Mouse (Mus musculus) liver, embryonic 11.5 days (tissue): Measurements from ENCODE around the gene Il17re. TPM values are rescaled to one million over a fixed set of nuclear protein-coding genes. Genes with fewer than 3 reads are reported as not detected.

Experiments
- ATAC-seq: fragments of 200-750 bp; cut with Nextera tagmentation; replicated peaks from 2 replicates; pipeline ENCODE4 v1.8.0; 2017; ENCODE audit warnings: moderate number of reproducible peaks, mild to moderate bottlenecking, moderate TSS enrichment, moderate library complexity; ENCODE audit not compliant: low FRiP score
- DNase-seq: peaks from one replicate; pipeline ENCODE4 v3.0.0-alpha.2; 2017; ENCODE audit warnings: low spot score
- H3K27ac ChIP-seq: fragments of 300-500 bp; sonication (generic); 2 replicates; pipeline ENCODE4 v1.5.1; 2014; ENCODE audit warnings: mild to moderate bottlenecking, low read depth, low read length, control low read depth
- H3K27me3 ChIP-seq: fragments of 300-500 bp; sonication (generic); replicated peaks from 2 replicates; pipeline ENCODE4 v1.6.1; 2014; ENCODE audit warnings: low read length, mixed read lengths; ENCODE audit not compliant: control insufficient read depth, insufficient read depth
- H3K36me3 ChIP-seq: fragments of 300-500 bp; sonication (generic); 2 replicates; pipeline ENCODE4 v1.6.1; 2014; ENCODE audit warnings: mild to moderate bottlenecking, low read length, moderate library complexity, mixed read lengths; ENCODE audit not compliant: control insufficient read depth, insufficient read depth
- H3K4me1 ChIP-seq: fragments of 300-500 bp; sonication (generic); replicated peaks from 2 replicates; pipeline ENCODE4 v1.6.1; 2014; ENCODE audit warnings: low read length, mixed read lengths; ENCODE audit not compliant: control insufficient read depth, insufficient read depth
- H3K4me2 ChIP-seq: fragments of 300-500 bp; sonication (generic); 2 replicates; pipeline ENCODE4 v1.6.1; 2014; ENCODE audit warnings: mild to moderate bottlenecking, control low read depth, moderate library complexity
- H3K4me3 ChIP-seq: fragments of 300-500 bp; sonication (generic); 2 replicates; pipeline ENCODE4 v1.5.1; 2014; ENCODE audit warnings: low read depth, low read length, control low read depth
- H3K9ac ChIP-seq: fragments of 300-500 bp; sonication (generic); 2 replicates; pipeline ENCODE4 v1.6.1; 2014; ENCODE audit warnings: low read depth, low read length, control low read depth
- H3K9me3 ChIP-seq: fragments of 300-500 bp; sonication (generic); 2 replicates; pipeline ENCODE4 v1.6.1; 2016; ENCODE audit warnings: low read length, inconsistent platforms, mixed read lengths; ENCODE audit not compliant: control insufficient read depth
- WGBS: fragments of 180-500 bp; shearing (Covaris S2); extraction: QIAGEN DNeasy Blood & Tissue Kit; methylation state at CpG from one replicate; pipeline ENCODE4 v1.1.7; 2014; 5-methylcytosine and 5-hydroxymethylcytosine counted together
- polyA plus RNA-seq: library from polyadenylated mRNA; unstranded; fragments of >200 nt; fragmentation: Nextera tagmentation; extraction: Ambion mirVana; gene quantifications from 2 replicates; pipeline ENCODE4 v1.2.1, GENCODE M21; 2014

Gene Il17re
- polyA plus RNA-seq, 1 experiment from 2014 or later, result 1.5 TPM

DNA sequence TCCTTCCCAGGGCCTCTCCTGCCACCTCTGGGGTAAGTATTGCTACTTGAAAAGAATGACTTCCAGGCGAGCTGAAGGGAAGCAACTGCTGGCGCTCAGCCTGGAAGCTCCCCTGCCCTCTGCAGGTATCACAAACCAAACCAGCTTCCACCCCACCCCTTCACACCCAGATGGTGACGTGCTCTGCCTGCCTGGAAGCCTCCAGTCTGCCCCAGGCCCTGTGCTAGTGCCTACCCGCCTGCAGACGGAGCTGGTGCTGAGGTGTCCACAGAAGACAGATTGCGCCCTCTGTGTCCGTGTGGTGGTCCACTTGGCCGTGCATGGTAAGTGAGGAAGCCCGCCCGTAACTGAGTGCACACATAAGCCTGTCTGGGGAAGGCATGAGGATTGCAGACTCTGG is 13.8 kb downstream of the Il17re start:
- 67% methylated on average over 10 of the region's 10 CpGs for WGBS
- peaks cover 30% of the 10 kb centered on the region for H3K27me3 ChIP-seq

DNA sequence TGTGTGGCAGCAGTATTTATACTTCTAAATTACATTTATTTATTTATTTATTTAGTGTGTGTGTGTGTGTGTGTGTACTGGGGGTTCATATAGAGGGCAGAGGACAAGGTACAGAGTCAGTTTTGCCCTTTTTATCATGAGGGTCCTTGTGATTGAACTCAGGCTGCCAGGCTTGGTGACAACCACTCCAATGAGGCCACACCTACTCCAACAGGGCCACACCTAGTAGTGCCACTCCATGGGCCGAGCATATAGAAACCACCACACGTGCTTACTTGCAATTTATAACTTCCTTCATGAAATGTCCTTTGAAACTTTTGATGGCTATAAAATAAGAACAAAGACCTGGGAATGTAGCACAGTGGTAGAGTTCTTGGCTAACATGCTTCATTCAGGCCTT is 15.0 kb downstream of the Il17re start:
- ATAC-seq (no peak), DNase-seq (no peak)
- WGBS, result 61% methylated on average over 2 of the region's 2 CpGs
- H3K27ac ChIP-seq, result no peak overlapping the region
- H3K9ac ChIP-seq, result no peak overlapping the region
- H3K4me2 ChIP-seq, result no peak overlapping the region
- H3K4me1 ChIP-seq, result peaks cover 11% of the 10 kb centered on the region
- no peaks in the 10 kb centered on the region for H3K9me3 ChIP-seq
- no peak overlapping the region for H3K4me3 ChIP-seq
- H3K36me3 ChIP-seq, result no peaks in the 10 kb centered on the region
- H3K27me3 ChIP-seq, result peaks cover 30% of the 10 kb centered on the region

More for the DNA sequence above, 13.8 kb downstream of the Il17re start:
- Histone ChIP-seq H3K9me3 (no peaks in the 10 kb centered on the region), H3K4me2 (no peak overlapping the region; the same call in 1 of the 2 replicates), H3K9ac (no peak overlapping the region), H3K36me3 (no peaks in the 10 kb centered on the region), H3K4me1 (peaks cover 11% of the 10 kb centered on the region), H3K27ac (no peak overlapping the region), H3K4me3 (no peak overlapping the region)
- DNase-seq (no peak), ATAC-seq (no peak)

DNA sequence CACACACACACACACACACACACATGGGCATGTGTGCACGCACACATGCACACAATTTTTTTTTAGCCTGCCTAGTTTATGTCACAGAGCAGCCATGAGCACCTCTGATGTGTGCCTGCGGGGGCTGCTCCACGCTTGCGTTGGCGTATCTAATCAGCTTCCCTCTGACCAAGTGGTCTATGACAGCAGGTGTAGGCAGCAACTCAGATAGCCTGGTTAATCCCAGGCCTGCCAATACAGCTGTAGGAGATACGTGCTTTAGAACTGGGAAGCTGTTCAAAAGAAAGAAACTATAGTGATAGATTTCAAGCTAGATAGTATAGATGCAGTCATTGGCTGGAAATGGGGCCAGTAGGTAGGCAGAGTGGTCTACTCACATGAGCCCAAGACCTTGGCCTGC is 15.4 kb downstream of the Il17re start:
- H3K9me3 ChIP-seq, result no peaks in the 10 kb centered on the region
- no peak for ATAC-seq
- no peak overlapping the region for H3K27ac ChIP-seq
- 84% methylated on average over 6 of the region's 6 CpGs for WGBS
- no peak overlapping the region for H3K9ac ChIP-seq
- H3K4me3 ChIP-seq, result no peak overlapping the region
- peaks cover 30% of the 10 kb centered on the region for H3K27me3 ChIP-seq
- no peak for DNase-seq
- peaks cover 11% of the 10 kb centered on the region for H3K4me1 ChIP-seq
- H3K4me2 ChIP-seq, result no peak overlapping the region
- H3K36me3 ChIP-seq, result no peaks in the 10 kb centered on the region

GRCm38 (mm10) chr6:113477353-113477752 is 19.1 kb downstream of the Il17re start:
- DNase-seq (no peak), ATAC-seq (no peak)
- Histone ChIP-seq H3K27ac (no peak overlapping the region), H3K9ac (no peak overlapping the region), H3K9me3 (no peaks in the 10 kb centered on the region), H3K4me2 (no peak overlapping the region), H3K4me1 (no peaks in the 10 kb centered on the region; the same call in 1 of the 2 replicates), H3K4me3 (no peak overlapping the region), H3K36me3 (no peaks in the 10 kb centered on the region), H3K27me3 (peaks cover 30% of the 10 kb centered on the region)
- WGBS, result 39% methylated on average over 7 of the region's 7 CpGs

GRCm38 (mm10) chr6:113478906-113479305 is 20.6 kb downstream of the Il17re start:
- Histone ChIP-seq H3K9me3 (no peaks in the 10 kb centered on the region), H3K4me3 (no peak overlapping the region), H3K4me1 (no peaks in the 10 kb centered on the region; the same call in 1 of the 2 replicates), H3K27me3 (peaks cover 26% of the 10 kb centered on the region), H3K4me2 (no peak overlapping the region), H3K9ac (no peak overlapping the region), H3K27ac (no peak overlapping the region), H3K36me3 (no peaks in the 10 kb centered on the region)
- WGBS, result 79% methylated on average over 10 of the region's 10 CpGs
- DNase-seq, result no peak
- ATAC-seq, result no peak

DNA sequence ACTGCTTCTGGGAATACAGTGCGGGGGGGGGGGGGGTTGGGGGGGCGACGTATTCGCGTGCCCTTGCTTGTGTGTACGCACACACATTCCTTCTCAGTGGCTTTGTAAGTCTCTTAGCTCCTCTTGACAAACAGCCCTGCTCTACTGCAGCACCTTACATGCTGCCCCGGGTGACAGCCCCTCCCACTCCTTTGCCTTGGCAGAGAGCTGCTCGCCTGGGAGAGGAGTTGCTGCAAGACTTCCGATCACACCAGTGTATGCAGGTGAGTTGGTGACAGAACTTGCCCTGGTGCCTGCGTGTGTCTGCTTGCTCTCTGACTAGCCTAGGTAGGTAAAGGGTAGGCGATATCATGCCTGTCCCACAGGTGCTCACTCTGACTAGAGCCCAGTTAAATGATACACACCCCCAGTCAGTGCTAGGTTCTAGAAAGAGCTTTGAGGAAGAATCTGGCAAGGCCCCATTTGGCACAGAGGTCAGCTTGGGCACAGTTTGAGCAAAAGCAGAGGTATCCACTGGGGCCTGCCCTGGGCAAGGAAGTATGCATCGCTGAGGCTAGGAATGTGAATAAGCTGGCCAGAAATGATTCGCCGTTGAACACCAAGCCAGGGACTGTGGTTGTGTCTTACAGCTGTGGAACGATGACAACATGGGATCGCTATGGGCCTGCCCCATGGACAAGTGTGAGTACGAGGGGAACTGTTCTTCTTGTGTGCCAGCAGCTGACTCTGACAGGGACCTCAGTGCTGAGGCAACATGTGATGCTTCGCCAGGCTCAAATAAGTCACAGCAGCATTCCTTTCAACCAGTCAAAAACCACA is 22.5 kb downstream of the Il17re start:
- Histone ChIP-seq H3K27me3 (peaks cover 26% of the 10 kb centered on the region), H3K27ac (no peak overlapping the region)
- 68% methylated on average over 18 of the region's 18 CpGs for WGBS

GRCm38 (mm10) chr6:113482477-113483099 is 24.3 kb downstream of the Il17re start:
- Histone ChIP-seq H3K36me3 (no peaks in the 10 kb centered on the region), H3K9me3 (no peaks in the 10 kb centered on the region), H3K27me3 (peaks cover 23% of the 10 kb centered on the region), H3K4me2 (peak overlapping the region; percentile 97), H3K4me1 (peaks cover 13% of the 10 kb centered on the region), H3K9ac (peak overlapping the region; percentile 80), H3K27ac (peak overlapping the region; percentile 80), H3K4me3 (peak overlapping the region; percentile 59)
- WGBS, result 2% methylated on average over 65 of the region's 65 CpGs
- DNase-seq (no peak), ATAC-seq (peak; percentile 43)

More for the DNA sequence above, 22.5 kb downstream of the Il17re start:
- ATAC-seq (no peak), DNase-seq (no peak)
- no peaks in the 10 kb centered on the region for H3K9me3 ChIP-seq
- H3K9ac ChIP-seq, result no peak overlapping the region
- peaks cover 3% of the 10 kb centered on the region; the same call in 1 of the 2 replicates for H3K4me1 ChIP-seq
- no peaks in the 10 kb centered on the region for H3K36me3 ChIP-seq
- H3K4me3 ChIP-seq, result no peak overlapping the region
- H3K4me2 ChIP-seq, result no peak overlapping the region

- under 1% methylated on average over 26 of the region's 26 CpGs for WGBS
- peak; percentile 95 for DNase-seq
- Histone ChIP-seq H3K4me2 (peak within 1 kb of the TSS; percentile 97), H3K9me3 (no peaks in the 10 kb centered on the region), H3K27ac (peak within 1 kb of the TSS; percentile 80), H3K4me3 (peak within 1 kb of the TSS; percentile 59), H3K4me1 (peaks cover 17% of the 10 kb centered on the region), H3K36me3 (no peaks in the 10 kb centered on the region; the same call in 1 of the 2 replicates), H3K9ac (peak within 1 kb of the TSS; percentile 80), H3K27me3 (peaks cover 23% of the 10 kb centered on the region)
- peak; percentile 96 for ATAC-seq
Observed at GRCm38 (mm10) chr6:113483100-113483615, 24.9 kb downstream of the Il17re start, which contains the start of gene Creld1. TSS of gene Creld1 (plus strand) at chr6:113483297.
